Mouse (Mus musculus) erythroblast, embryonic 14.5 days (primary cell): ENCODE results near the gene Spon1.

Experiments used
- GATA1 ChIP-seq: IDR thresholded peaks from 2 replicates; pipeline ENCODE4 v1.6.1; 2012; ENCODE audit warnings: low read length, inconsistent platforms, mixed read lengths
- TAL1 ChIP-seq: IDR thresholded peaks from 3 replicates; pipeline ENCODE4 v1.6.1; 2012; ENCODE audit warnings: low read length, inconsistent platforms, mixed read lengths

DNA sequence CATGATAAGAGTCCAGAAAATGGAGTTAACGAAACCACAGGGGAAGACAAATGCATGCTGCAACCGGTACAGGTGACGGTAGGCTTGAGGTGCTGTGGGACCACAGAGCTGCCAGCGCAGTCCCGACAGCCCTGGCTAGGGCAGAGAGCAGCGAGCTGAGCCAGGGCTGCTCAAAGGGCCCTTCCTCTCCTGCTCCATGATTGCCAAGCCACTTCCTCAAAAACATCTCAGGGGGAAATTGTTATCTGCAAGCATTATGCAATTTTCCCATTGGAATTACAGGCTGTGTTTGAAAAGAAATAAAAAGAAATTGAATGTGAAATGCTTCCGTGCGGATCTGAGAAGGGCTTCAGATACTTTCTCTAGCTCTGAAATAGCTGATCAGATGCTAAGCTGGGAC is 240.7 kb downstream of the Spon1 start:
- TF ChIP-seq GATA1, result no peak
- TF ChIP-seq TAL1, result no peak
